Mouse (Mus musculus) CH12.LX (cell line): ENCODE measurements at regions not wholly inside any gene's neighbourhood (a gene's known extent, or its start where the extent isn't known, plus 50 kb on each side); places are given as distances from the start of the nearest gene placed in this dataset.

Experiments used
- DNase-seq: peaks from one replicate; pipeline ENCODE4 v3.0.0-alpha.2; 2013; ENCODE audit errors: extremely low read depth
- H3K27ac ChIP-seq: 2 replicates; pipeline ENCODE4 v1.5.1; 2012; ENCODE audit warnings: low read depth, mild to moderate bottlenecking, control low read depth, moderate library complexity; ENCODE audit not compliant: insufficient read depth
- H3K27me3 ChIP-seq: replicated peaks from 2 replicates; pipeline ENCODE3; 2012; ENCODE audit warnings: inconsistent platforms
- H3K36me3 ChIP-seq, 2 experiments: replicated peaks in 1 of 2; 2 replicates each; pipeline versions ENCODE3 to v1.6.1; 2012; ENCODE audit warnings: inconsistent platforms in 1 of 2, low read length in 1 of 2, mild to moderate bottlenecking in 1 of 2, mixed read lengths in 1 of 2, moderate library complexity in 1 of 2; ENCODE audit not compliant: control insufficient read depth in 1 of 2, insufficient read depth in 1 of 2
- H3K4me1 ChIP-seq, 2 experiments: 2 replicates each; pipeline ENCODE4 v1.6.1; 2012; ENCODE audit warnings: inconsistent platforms in 1 of 2, moderate library complexity in 1 of 2; ENCODE audit not compliant: insufficient read depth in 2 of 2, control insufficient read depth in 1 of 2
- H3K4me2 ChIP-seq: 2 replicates; pipeline ENCODE4 v1.6.1; 2012; ENCODE audit warnings: low read depth, mild to moderate bottlenecking, control low read depth; ENCODE audit not compliant: poor library complexity, insufficient read depth, severe bottlenecking
- H3K4me3 ChIP-seq, 3 experiments: fragments of 150-350 bp in 1 of 3; sonication (generic) in 1 of 3; replicated peaks in 1 of 3; 2 replicates each; pipeline versions ENCODE3 to v1.5.1; 2011 to 2012; ENCODE audit warnings: low read depth in 2 of 3, low read length in 2 of 3, mild to moderate bottlenecking in 2 of 3, moderate library complexity in 2 of 3, control low read depth in 1 of 3, improper control_type of control experiment in 1 of 3, inconsistent platforms in 1 of 3, mixed read lengths in 1 of 3; ENCODE audit not compliant: poor library complexity in 1 of 3
- H3K79me2 ChIP-seq: replicated peaks from 2 replicates; pipeline ENCODE4 v1.6.1; 2012; ENCODE audit warnings: mild to moderate bottlenecking, moderate library complexity; ENCODE audit not compliant: control insufficient read depth, poor library complexity, insufficient read depth, severe bottlenecking; ENCODE audit errors: extremely low read depth
- H3K9ac ChIP-seq: 2 replicates; pipeline ENCODE4 v1.6.1; 2012; ENCODE audit warnings: low read depth, mild to moderate bottlenecking, control low read depth, moderate library complexity; ENCODE audit not compliant: insufficient read depth
- H3K9me3 ChIP-seq: replicated peaks from 2 replicates; pipeline ENCODE3; 2012; ENCODE audit warnings: low read length, inconsistent platforms, mixed read lengths
- BHLHE40 ChIP-seq: IDR thresholded peaks from 2 replicates; pipeline ENCODE4 v1.6.1; 2011; ENCODE audit warnings: mild to moderate bottlenecking, low read depth, low read length, improper control_type of control experiment
- CHD1 ChIP-seq: IDR thresholded peaks from 2 replicates; pipeline ENCODE4 v1.6.1; 2012; ENCODE audit warnings: low read depth, low read length, improper control_type of control experiment, inconsistent platforms
- CTCF ChIP-seq, 2 experiments: IDR thresholded peaks in 1 of 2; conservative IDR thresholded peaks in 1 of 2; 2 replicates each; pipeline ENCODE4 v1.5.1; 2011 to 2012; ENCODE audit warnings: low read depth in 2 of 2, low read length in 2 of 2, improper control_type of control experiment in 1 of 2, inconsistent platforms in 1 of 2, mild to moderate bottlenecking in 1 of 2, moderate library complexity in 1 of 2
- ELF1 ChIP-seq: IDR thresholded peaks from 2 replicates; pipeline ENCODE4 v1.6.1; 2014; ENCODE audit warnings: low read depth, mild to moderate bottlenecking, inconsistent platforms, low read length, improper control_type of control experiment
- ETS1 ChIP-seq: conservative IDR thresholded peaks from 2 replicates; pipeline ENCODE4 v1.6.1; 2012; ENCODE audit warnings: low read depth, mild to moderate bottlenecking, inconsistent platforms, low read length, improper control_type of control experiment, moderate library complexity
- HCFC1 ChIP-seq: IDR thresholded peaks from 2 replicates; pipeline ENCODE4 v1.6.1; 2012; ENCODE audit warnings: low read depth, mild to moderate bottlenecking, inconsistent platforms, low read length, improper control_type of control experiment
- IRF4 ChIP-seq: IDR thresholded peaks from 2 replicates; pipeline ENCODE4 v1.6.1; 2014; ENCODE audit warnings: low read depth, mild to moderate bottlenecking, inconsistent platforms, low read length, improper control_type of control experiment
- JUN ChIP-seq: IDR thresholded peaks from 2 replicates; pipeline ENCODE4 v1.6.1; 2011; ENCODE audit warnings: low read depth, mild to moderate bottlenecking, low read length, improper control_type of control experiment, moderate library complexity; ENCODE audit not compliant: insufficient read depth
- JUND ChIP-seq: conservative IDR thresholded peaks from 2 replicates; pipeline ENCODE4 v1.6.1; 2011; ENCODE audit warnings: low read depth, low read length, improper control_type of control experiment
- KAT2A ChIP-seq: IDR thresholded peaks from 2 replicates; pipeline ENCODE4 v1.6.1; 2012; ENCODE audit warnings: low read length, improper control_type of control experiment, inconsistent platforms; ENCODE audit not compliant: insufficient replicate concordance
- MAX ChIP-seq: IDR thresholded peaks from 2 replicates; pipeline ENCODE4 v1.6.1; 2011; ENCODE audit warnings: low read length, improper control_type of control experiment
- MAZ ChIP-seq: IDR thresholded peaks from 2 replicates; pipeline ENCODE4 v1.6.1; 2012; ENCODE audit warnings: low read depth, mild to moderate bottlenecking, inconsistent platforms, low read length, improper control_type of control experiment, moderate library complexity
- MEF2A ChIP-seq: IDR thresholded peaks from 2 replicates; pipeline ENCODE4 v1.6.1; 2014; ENCODE audit warnings: low read depth, mild to moderate bottlenecking, inconsistent platforms, low read length, improper control_type of control experiment, borderline replicate concordance
- MXI1 ChIP-seq: IDR thresholded peaks from 2 replicates; pipeline ENCODE4 v1.6.1; 2011; ENCODE audit warnings: mild to moderate bottlenecking, low read depth, low read length, improper control_type of control experiment
- MYC ChIP-seq: IDR thresholded peaks from 2 replicates; pipeline ENCODE4 v1.6.1; 2011; ENCODE audit warnings: low read depth, mild to moderate bottlenecking, improper control_type of control experiment, low read length
- NELFE ChIP-seq: IDR thresholded peaks from 2 replicates; pipeline ENCODE4 v1.6.1; 2011; ENCODE audit warnings: low read depth, low read length, improper control_type of control experiment
- NRF1 ChIP-seq: IDR thresholded peaks from 2 replicates; pipeline ENCODE4 v1.6.1; 2014; ENCODE audit warnings: low read depth, mild to moderate bottlenecking, inconsistent platforms, low read length, improper control_type of control experiment, moderate library complexity
- PAX5 ChIP-seq: IDR thresholded peaks from 2 replicates; pipeline ENCODE4 v1.6.1; 2012; ENCODE audit warnings: low read length, inconsistent platforms, mixed read lengths
- RAD21 ChIP-seq: IDR thresholded peaks from 2 replicates; pipeline ENCODE4 v1.6.1; 2011; ENCODE audit warnings: low read depth, mild to moderate bottlenecking, low read length, improper control_type of control experiment, moderate library complexity
- RCOR1 ChIP-seq: conservative IDR thresholded peaks from 2 replicates; pipeline ENCODE4 v1.6.1; 2012; ENCODE audit warnings: low read depth, mild to moderate bottlenecking, inconsistent platforms, low read length, improper control_type of control experiment
- SMC3 ChIP-seq: IDR thresholded peaks from 2 replicates; pipeline ENCODE4 v1.6.1; 2011; ENCODE audit warnings: low read depth, low read length, improper control_type of control experiment
- TCF12 ChIP-seq: IDR thresholded peaks from 2 replicates; pipeline ENCODE4 v1.6.1; 2014; ENCODE audit warnings: low read depth, mild to moderate bottlenecking, inconsistent platforms, low read length, improper control_type of control experiment
- UBTF ChIP-seq: IDR thresholded peaks from 2 replicates; pipeline ENCODE4 v1.6.1; 2012; ENCODE audit warnings: low read depth, mild to moderate bottlenecking, inconsistent platforms, low read length, improper control_type of control experiment, moderate library complexity
- USF1 ChIP-seq: IDR thresholded peaks from 2 replicates; pipeline ENCODE4 v1.6.1; 2014; ENCODE audit warnings: low read depth, mild to moderate bottlenecking, inconsistent platforms, low read length, improper control_type of control experiment
- ZKSCAN1 ChIP-seq: IDR thresholded peaks from 2 replicates; pipeline ENCODE4 v1.6.1; 2012; ENCODE audit warnings: low read depth, inconsistent platforms, low read length, improper control_type of control experiment, borderline replicate concordance
- ZNF384 ChIP-seq: IDR thresholded peaks from 2 replicates; pipeline ENCODE4 v1.6.1; 2012; ENCODE audit warnings: low read depth, low read length, improper control_type of control experiment, inconsistent platforms
- dilution Hi-C: fragments of 300-500 bp; cut with MboI; formaldehyde crosslinking; loops from 2 replicates; pipeline ENCODE4 v1.14.3; 2020; ENCODE audit warnings: low sequenced_read_pairs; ENCODE audit not compliant: extremely low pct_unique_long_range_greater_than_20kb, extremely low pct_ligation_motif_present
- in situ Hi-C: fragments of 300-500 bp; cut with MboI; formaldehyde crosslinking; loops from 3 replicates; pipeline ENCODE4 v1.14.3; 2019; ENCODE audit warnings: low sequenced_read_pairs, low pct_ligation_motif_present, low pct_unique_long_range_greater_than_20kb, mixed read lengths

DNA sequence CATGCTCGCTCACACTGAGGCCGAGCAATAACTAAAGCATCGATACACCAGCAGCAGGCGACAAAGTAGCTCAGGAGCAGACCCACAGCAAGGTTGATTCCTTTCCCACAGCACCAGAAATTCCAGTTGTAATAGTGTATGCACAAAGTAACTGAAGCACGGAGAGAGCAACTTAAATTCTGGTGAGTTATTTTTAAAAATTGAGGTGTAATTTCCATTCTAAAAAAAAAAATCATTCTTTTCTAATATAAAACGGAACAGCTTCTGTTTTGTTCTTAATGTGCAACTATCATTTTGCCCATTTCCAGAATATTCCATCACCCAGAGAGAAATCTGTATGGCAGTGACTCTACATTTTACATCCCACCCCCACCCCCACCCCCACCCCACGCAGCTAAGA, 202.1 kb upstream of the Runx1 start:
- Histone ChIP-seq H3K4me2 (peak overlapping the region; percentile 63), H3K27ac (peak overlapping the region; percentile 60), H3K9me3 (peaks cover 2% of the 10 kb centered on the region), H3K79me2 (no peaks in the 10 kb centered on the region), H3K4me3 (peak overlapping the region in 1 of 3 experiments; percentile 6), H3K27me3 (no peaks in the 10 kb centered on the region), H3K36me3 (no peaks in the 10 kb centered on the region), H3K9ac (peak overlapping the region; percentile 15; the same call in 1 of the 2 replicates), H3K4me1 (peaks cover 17 to 66% of the 10 kb centered on the region in 2 experiments)
- DNase-seq: peak; percentile 45
- in situ Hi-C loops: no loop called here
- TF ChIP-seq KAT2A (no peak), RAD21 (peak; percentile 40), BHLHE40 (no peak), RCOR1 (no peak), JUN (peak; percentile 79; the same call in 1 of the 2 replicates), ETS1 (0 out of 2 replicates have a peak, but pooled peaks have one; percentile 10), CTCF (conservative IDR thresholded peaks at IDR 0.05 in 1 of 2, IDR thresholded peaks at IDR 0.05 in 1 of 2; ENCODE audit: low read depth in 2 of 2, low read length in 2 of 2) (peak in 1 of 2 experiments; percentile 42; a peak in 2 of 4 replicates), TCF12 (no peak), JUND (peak; percentile 61; the same call in 1 of the 2 replicates), NELFE (no peak), NRF1 (no peak), MXI1 (no peak), USF1 (no peak), SMC3 (peak; percentile 31; the same call in 1 of the 2 replicates), ZNF384 (peak; percentile 78), MEF2A (peak; percentile 73; the same call in 1 of the 2 replicates), ZKSCAN1 (no peak), UBTF (no peak), MAX (0 out of 2 replicates have a peak, but pooled peaks have one; percentile 10), MYC (no peak), PAX5 (no peak), ELF1 (no peak), IRF4 (no peak), HCFC1 (no peak), CHD1 (0 out of 2 replicates have a peak, but pooled peaks have one; percentile 14), MAZ (no peak)
- dilution Hi-C loops: no loop called here
